Mouse (Mus musculus): Measurements from ENCODE around the gene Rtn1. TPM values are rescaled to one million over a fixed set of nuclear protein-coding genes. Genes with fewer than 3 reads are reported as not detected.
"Not testable (repeated sequence)": the region's sequence is repeated elsewhere in the genome, so short reads cannot be mapped to it uniquely, and the experiment has no call there.

Rtn1 gene
- total RNA-seq, 2 experiments from 2014 or later, result 6.0 to 7.1 TPM

- no peak for DNase-seq
These were observed 84.5 kb downstream of the Rtn1 start for GRCm38 (mm10) chr12:72324210-72324871.

GRCm38 (mm10) chr12:72323778-72324177 lies 85.1 kb downstream of the Rtn1 start:
- DNase-seq, result no peak

- no peak for DNase-seq
These were observed 93.0 kb downstream of the Rtn1 start for GRCm38 (mm10) chr12:72315732-72316465.

- no peak for DNase-seq
These were observed 98.0 kb downstream of the Rtn1 start for GRCm38 (mm10) chr12:72310818-72311217.

GRCm38 (mm10) chr12:72308506-72308905 lies 100.3 kb downstream of the Rtn1 start:
- DNase-seq, result no peak

GRCm38 (mm10) chr12:72306281-72306680 lies 102.6 kb downstream of the Rtn1 start:
- no peak for DNase-seq

- no peak for DNase-seq
These were observed 103.4 kb downstream of the Rtn1 start for GRCm38 (mm10) chr12:72305421-72305820.

- DNase-seq, result no peak
These were observed 103.9 kb downstream of the Rtn1 start for GRCm38 (mm10) chr12:72304985-72305384.

- no peak for DNase-seq
These were observed 104.5 kb downstream of the Rtn1 start for GRCm38 (mm10) chr12:72304347-72304688.

- DNase-seq, result no peak
These were observed 105.1 kb downstream of the Rtn1 start for GRCm38 (mm10) chr12:72303624-72304346.

GRCm38 (mm10) chr12:72301431-72301830 lies 107.4 kb downstream of the Rtn1 start:
- no peak for DNase-seq

GRCm38 (mm10) chr12:72300971-72301370 lies 107.9 kb downstream of the Rtn1 start:
- no peak for DNase-seq

- no peak for DNase-seq
These were observed 110.6 kb downstream of the Rtn1 start for GRCm38 (mm10) chr12:72298222-72298621.

- no peak for DNase-seq
These were observed 112.3 kb downstream of the Rtn1 start for GRCm38 (mm10) chr12:72296552-72296951.

GRCm38 (mm10) chr12:72293185-72293584 lies 115.7 kb downstream of the Rtn1 start:
- DNase-seq, result not testable (repeated sequence)

- DNase-seq, result no peak
These were observed 116.3 kb downstream of the Rtn1 start for GRCm38 (mm10) chr12:72292566-72292965.

- DNase-seq, result no peak
These were observed 117.6 kb downstream of the Rtn1 start for GRCm38 (mm10) chr12:72291266-72291665.

- no peak for DNase-seq
These were observed 120.6 kb downstream of the Rtn1 start for GRCm38 (mm10) chr12:72288215-72288614.

- DNase-seq, result no peak
These were observed 121.4 kb downstream of the Rtn1 start for GRCm38 (mm10) chr12:72287332-72288004.

- DNase-seq, result no peak
These were observed 123.2 kb downstream of the Rtn1 start for GRCm38 (mm10) chr12:72285366-72286345.

- no peak for DNase-seq
These were observed 124.3 kb downstream of the Rtn1 start for GRCm38 (mm10) chr12:72284576-72284975.
